ENCODE assay signal across 15 mouse cellular contexts in the genomic region with DNA sequence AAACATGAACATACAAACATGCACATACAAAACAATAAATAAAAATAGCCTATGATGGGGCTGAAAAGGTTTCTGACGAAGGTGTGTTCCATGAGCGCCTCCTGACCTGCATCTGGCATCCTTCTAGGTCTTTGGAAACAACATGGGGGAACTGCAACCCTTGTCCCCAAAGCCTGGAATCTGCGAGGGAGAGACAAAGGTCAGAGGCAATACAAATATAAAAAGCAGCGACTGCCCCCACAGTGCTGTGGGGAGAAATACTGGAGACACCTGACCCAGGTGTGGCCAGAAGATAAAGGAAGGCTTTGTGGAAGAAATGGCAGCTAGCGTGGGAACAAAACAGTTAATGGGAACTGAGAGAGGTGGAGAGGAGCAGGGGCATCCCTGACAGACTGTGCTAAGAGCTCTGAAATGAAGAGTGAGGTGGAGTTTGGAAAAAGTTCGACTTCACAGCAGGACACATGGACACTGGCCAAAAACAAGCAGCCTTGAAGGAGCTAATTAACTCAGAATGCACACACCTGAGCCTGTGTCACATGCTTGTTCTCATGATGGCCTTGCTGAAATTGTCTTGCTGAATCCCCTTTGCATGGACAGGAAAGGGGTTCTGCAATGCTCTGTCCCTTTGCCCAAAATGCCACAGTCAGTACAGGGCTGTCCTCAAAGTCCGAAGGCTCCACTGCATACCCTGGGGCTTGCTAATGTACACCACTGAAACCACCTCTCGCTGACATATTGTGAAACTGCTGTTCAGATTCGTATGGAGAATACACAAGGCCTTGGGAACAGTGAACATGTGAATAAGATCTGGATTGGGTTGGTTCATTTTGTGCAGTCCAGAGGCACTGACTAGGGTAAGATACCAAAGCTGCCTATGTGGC.
DNase-seq lines count a peak whose midpoint lies in the region; ATAC-seq and TF ChIP-seq lines count a peak whose summit lies in the region.
"Had no signal": no experiment of that assay in that cellular context is flagged by ENCODE, and none has a peak within 500 bp of the region (broad histone marks: within the 10 kb centered on the region; RNA-seq: fewer than 3 reads in every experiment).

No protein-coding gene starts in this region.

- no peaks in the 10 kb centered on the region for H3K36me3 ChIP-seq in midbrain, postnatal 0 days (ENCODE audit: insufficient read depth, low read length)
- no peaks in the 10 kb centered on the region for H3K36me3 ChIP-seq in midbrain, embryonic 15.5 days (replicated peaks)
- H3K36me3 ChIP-seq in liver, embryonic 14.5 days (replicated peaks; ENCODE audit: control insufficient read depth, insufficient read depth, low read depth) = no peaks in the 10 kb centered on the region

- no peak for TF ChIP-seq CTCF in midbrain, postnatal 0 days (IDR thresholded peaks at IDR 0.05)
- no peak for TF ChIP-seq CTCF in liver, embryonic 14.5 days (IDR thresholded peaks at IDR 0.05; ENCODE audit: low read depth)

- no peak for ATAC-seq in midbrain, postnatal 0 days (ENCODE audit: low FRiP score)
- ATAC-seq in midbrain, embryonic 15.5 days (replicated peaks) = no peak
- peak; percentile 54 for ATAC-seq in liver, embryonic 14.5 days (ENCODE audit: insufficient read depth)
- ATAC-seq: hindbrain, embryonic 16.5 days had no signal

- no peak overlapping the region for H3K4me2 ChIP-seq in midbrain, postnatal 0 days (ENCODE audit: low read depth, low read length, poor library complexity, severe bottlenecking)
- no peak overlapping the region for H3K4me2 ChIP-seq in midbrain, embryonic 15.5 days
- peak overlapping the region; percentile 26 for H3K4me2 ChIP-seq in liver, embryonic 14.5 days (ENCODE audit: low read depth)

- no peaks in the 10 kb centered on the region for H3K9me3 ChIP-seq in midbrain, postnatal 0 days (ENCODE audit: low read length)
- H3K9me3 ChIP-seq in midbrain, embryonic 15.5 days = no peaks in the 10 kb centered on the region
- no peaks in the 10 kb centered on the region for H3K9me3 ChIP-seq in liver, embryonic 14.5 days (ENCODE audit: control insufficient read depth, low read length)
- H3K9me3 ChIP-seq: midbrain, embryonic 10.5 days had no signal

- H3K4me3 ChIP-seq in midbrain, postnatal 0 days (ENCODE audit: low read depth, low read length) = no peak overlapping the region
- no peak overlapping the region for H3K4me3 ChIP-seq in midbrain, embryonic 15.5 days
- H3K4me3 ChIP-seq in liver, embryonic 14.5 days (ENCODE audit: insufficient read depth in 1 of 2, low read depth in 2 of 2, low read length in 2 of 2) = no peak overlapping the region
- H3K4me3 ChIP-seq: erythroblast, embryonic 14.5 days; midbrain, embryonic 10.5 days; myocyte had no signal

- no peak overlapping the region for H3K27ac ChIP-seq in midbrain, postnatal 0 days (ENCODE audit: low read depth, low read length)
- H3K27ac ChIP-seq in midbrain, embryonic 15.5 days = no peak overlapping the region
- no peak overlapping the region for H3K27ac ChIP-seq in liver, embryonic 14.5 days
- H3K27ac ChIP-seq: midbrain, embryonic 10.5 days had no signal

- H3K4me1 ChIP-seq in midbrain, postnatal 0 days (ENCODE audit: insufficient read depth, low read length) = no peaks in the 10 kb centered on the region
- H3K4me1 ChIP-seq in midbrain, embryonic 15.5 days = peaks cover 7% of the 10 kb centered on the region; the same call in 1 of the 2 replicates
- peaks cover 0 to 16% of the 10 kb centered on the region in 2 experiments; a peak in 3 of 4 replicates for H3K4me1 ChIP-seq in liver, embryonic 14.5 days (replicated peaks; ENCODE audit: control insufficient read depth in 2 of 2, insufficient read depth in 2 of 2, low read length in 1 of 2)

- 82% methylated on average over 9 of the region's 9 CpGs for WGBS in midbrain, postnatal 0 days
- WGBS in midbrain, embryonic 15.5 days = 79% methylated on average over 9 of the region's 9 CpGs
- 60% methylated on average over 9 of the region's 9 CpGs for WGBS in liver, embryonic 14.5 days (ENCODE audit: insufficient replicate concordance)

- no peaks in the 10 kb centered on the region for H3K27me3 ChIP-seq in midbrain, postnatal 0 days (ENCODE audit: insufficient read depth, low read length)
- H3K27me3 ChIP-seq in midbrain, embryonic 15.5 days (replicated peaks) = no peaks in the 10 kb centered on the region
- no peaks in the 10 kb centered on the region for H3K27me3 ChIP-seq in liver, embryonic 14.5 days (ENCODE audit: control insufficient read depth, insufficient read depth, low read length)

- no peak overlapping the region for H3K9ac ChIP-seq in midbrain, postnatal 0 days (replicated peaks; ENCODE audit: low read length, poor library complexity, severe bottlenecking)
- no peak overlapping the region for H3K9ac ChIP-seq in midbrain, embryonic 15.5 days
- no peak overlapping the region for H3K9ac ChIP-seq in liver, embryonic 14.5 days (replicated peaks)

- DNase-seq in cerebellum, postnatal 10 days = peak; percentile 28 to 39
- no peak for DNase-seq in cerebellum, adult 18-20 months
- peak; percentile 29 for DNase-seq in midbrain, postnatal 0 days (ENCODE audit: low spot score)
- DNase-seq in liver, embryonic 14.5 days (ENCODE audit: low read depth in 3 of 3, low spot score in 3 of 3) = no peak
- DNase-seq in T-cell, adult 2 months (ENCODE audit: low spot score) = no peak
- DNase-seq in thymus, adult 18-20 months = no peak
- no peak for DNase-seq in gastrocnemius, postnatal 25 days
- DNase-seq: cerebellum, adult 9-10 months; right cerebral cortex, postnatal 14 days; thymus, postnatal 14 days had no signal

- TF ChIP-seq EP300 in liver, embryonic 14.5 days (IDR thresholded peaks at IDR 0.05; ENCODE audit: low read depth) = no peak

Comparison
In these comparisons a context has a peak if more than half of its experiments do, and no peak if none do; other contexts are left out.
1. DNase-seq: peak in cerebellum, postnatal 10 days (2 of 2) and midbrain, postnatal 0 days (single experiment); none in cerebellum, adult 18-20 months (0 of 2), liver, embryonic 14.5 days (0 of 3), T-cell, adult 2 months (single experiment), thymus, adult 18-20 months (0 of 2) and gastrocnemius, postnatal 25 days (single experiment).